Comparison of ENCODE assay signal across 40 mouse cellular contexts in genomic region chr7:30828871-30829270, GRCm38 (mm10). TPM values are rescaled to one million over a fixed set of nuclear protein-coding genes. Genes with fewer than 3 reads are reported as not detected.
"Had no signal": no experiment of that assay in that cellular context is flagged by ENCODE, and none has a peak within 500 bp of the region (broad histone marks: within the 10 kb centered on the region; RNA-seq: fewer than 3 reads in every experiment).

No protein-coding gene starts in this region.

RNA-seq across cellular contexts. Expression of gene Ffar2, which starts 5.3 kb away (rescaled TPM):
- total RNA-seq: left cerebral cortex, postnatal 25 days; left cerebral cortex, postnatal 36 days; left cerebral cortex, postnatal 4 days; midbrain, postnatal 0 days had no signal
- polyA plus RNA-seq: limb, embryonic 10.5 days; limb, embryonic 11.5 days; limb, embryonic 12.5 days; limb, embryonic 13.5 days; limb, embryonic 15.5 days; liver, adult 2 months; midbrain, embryonic 10.5 days; midbrain, embryonic 11.5 days; midbrain, embryonic 12.5 days; midbrain, embryonic 14.5 days; midbrain, embryonic 15.5 days; myocyte; neural tube, embryonic 11.5 days had no signal

RNA-seq across cellular contexts. Expression of gene Ffar3, which starts 27.1 kb away (rescaled TPM):
- total RNA-seq: left cerebral cortex, postnatal 10 days; left cerebral cortex, postnatal 25 days; left cerebral cortex, postnatal 36 days; left cerebral cortex, postnatal 4 days; liver, adult 2 months; megakaryocyte progenitor cell, adult 5-6 weeks; megakaryocyte, adult 5-6 weeks; megakaryocyte-erythroid progenitor cell, adult 5-6 weeks; midbrain, postnatal 0 days; monocyte, adult 5-6 weeks had no signal
- polyA plus RNA-seq: limb, embryonic 10.5 days; limb, embryonic 12.5 days; limb, embryonic 13.5 days; limb, embryonic 14.5 days; limb, embryonic 15.5 days; liver, adult 2 months; liver, embryonic 11.5 days; liver, embryonic 12.5 days; liver, embryonic 13.5 days; liver, embryonic 14.5 days; liver, embryonic 15.5 days; liver, embryonic 16.5 days; liver, postnatal 0 days; lung, adult 2 months; lung, embryonic 14.5 days; lung, embryonic 15.5 days; lung, embryonic 16.5 days; lung, postnatal 0 days; macrophage; midbrain, embryonic 10.5 days; midbrain, embryonic 11.5 days; midbrain, embryonic 12.5 days; midbrain, embryonic 13.5 days; midbrain, embryonic 14.5 days; midbrain, embryonic 15.5 days; midbrain, embryonic 16.5 days; midbrain, postnatal 0 days; myocyte; neural tube, embryonic 11.5 days; neural tube, embryonic 12.5 days had no signal

RNA-seq across cellular contexts. Expression of gene Ffar1, which starts 32.5 kb away (rescaled TPM):
- total RNA-seq: left cerebral cortex, postnatal 10 days; left cerebral cortex, postnatal 14 days; left cerebral cortex, postnatal 25 days; left cerebral cortex, postnatal 36 days; left cerebral cortex, postnatal 4 days; liver, adult 2 months; megakaryocyte progenitor cell, adult 5-6 weeks; midbrain, postnatal 0 days had no signal
- polyA plus RNA-seq: limb, embryonic 10.5 days; limb, embryonic 11.5 days; limb, embryonic 12.5 days; limb, embryonic 13.5 days; limb, embryonic 15.5 days; liver, embryonic 11.5 days; liver, embryonic 12.5 days; liver, embryonic 13.5 days; liver, embryonic 15.5 days; liver, embryonic 16.5 days; lung, embryonic 14.5 days; lung, embryonic 15.5 days; lung, embryonic 16.5 days; lung, postnatal 0 days; macrophage; midbrain, embryonic 10.5 days; midbrain, embryonic 11.5 days; midbrain, embryonic 12.5 days; midbrain, embryonic 13.5 days; midbrain, embryonic 14.5 days; midbrain, embryonic 15.5 days; midbrain, embryonic 16.5 days; midbrain, postnatal 0 days; myocyte; neural tube, embryonic 11.5 days; neural tube, embryonic 12.5 days had no signal

RNA-seq across cellular contexts. Expression of gene Krtdap, which starts 41.2 kb away (rescaled TPM):
- total RNA-seq: left cerebral cortex, postnatal 10 days; left cerebral cortex, postnatal 14 days; left cerebral cortex, postnatal 25 days; left cerebral cortex, postnatal 36 days; left cerebral cortex, postnatal 4 days; liver, adult 2 months; megakaryocyte progenitor cell, adult 5-6 weeks; megakaryocyte, adult 5-6 weeks; megakaryocyte-erythroid progenitor cell, adult 5-6 weeks; monocyte, adult 5-6 weeks had no signal
- polyA plus RNA-seq: limb, embryonic 10.5 days; limb, embryonic 11.5 days; limb, embryonic 12.5 days; liver, adult 2 months; liver, embryonic 11.5 days; liver, embryonic 12.5 days; liver, embryonic 14.5 days; liver, postnatal 0 days; lung, embryonic 14.5 days; macrophage; midbrain, embryonic 10.5 days; midbrain, embryonic 11.5 days; midbrain, embryonic 12.5 days; midbrain, embryonic 13.5 days; midbrain, embryonic 14.5 days; midbrain, embryonic 16.5 days; myocyte; neural tube, embryonic 11.5 days; neural tube, embryonic 12.5 days had no signal

RNA-seq across cellular contexts. Expression of gene Cd22, which starts 51.3 kb away (rescaled TPM):
- total RNA-seq: left cerebral cortex, postnatal 14 days; left cerebral cortex, postnatal 25 days; left cerebral cortex, postnatal 36 days had no signal
- polyA plus RNA-seq: limb, embryonic 10.5 days; limb, embryonic 11.5 days; midbrain, embryonic 11.5 days; midbrain, embryonic 12.5 days; midbrain, embryonic 13.5 days; midbrain, embryonic 14.5 days; midbrain, embryonic 15.5 days; midbrain, embryonic 16.5 days; myocyte; neural tube, embryonic 12.5 days had no signal
